Mouse (Mus musculus): ENCODE data around the gene Rnf13. TPM values are rescaled to one million over a fixed set of nuclear protein-coding genes. Genes with fewer than 3 reads are reported as not detected.

Gene Rnf13
- 89.7 TPM for polyA plus RNA-seq (2014; fragmentation: Illumina TruSeq; extraction: RNeasy Lipid Tissue Mini Kit (QIAGEN cat#74804); ENCODE audit: low read depth, low replicate concordance)

DNA sequence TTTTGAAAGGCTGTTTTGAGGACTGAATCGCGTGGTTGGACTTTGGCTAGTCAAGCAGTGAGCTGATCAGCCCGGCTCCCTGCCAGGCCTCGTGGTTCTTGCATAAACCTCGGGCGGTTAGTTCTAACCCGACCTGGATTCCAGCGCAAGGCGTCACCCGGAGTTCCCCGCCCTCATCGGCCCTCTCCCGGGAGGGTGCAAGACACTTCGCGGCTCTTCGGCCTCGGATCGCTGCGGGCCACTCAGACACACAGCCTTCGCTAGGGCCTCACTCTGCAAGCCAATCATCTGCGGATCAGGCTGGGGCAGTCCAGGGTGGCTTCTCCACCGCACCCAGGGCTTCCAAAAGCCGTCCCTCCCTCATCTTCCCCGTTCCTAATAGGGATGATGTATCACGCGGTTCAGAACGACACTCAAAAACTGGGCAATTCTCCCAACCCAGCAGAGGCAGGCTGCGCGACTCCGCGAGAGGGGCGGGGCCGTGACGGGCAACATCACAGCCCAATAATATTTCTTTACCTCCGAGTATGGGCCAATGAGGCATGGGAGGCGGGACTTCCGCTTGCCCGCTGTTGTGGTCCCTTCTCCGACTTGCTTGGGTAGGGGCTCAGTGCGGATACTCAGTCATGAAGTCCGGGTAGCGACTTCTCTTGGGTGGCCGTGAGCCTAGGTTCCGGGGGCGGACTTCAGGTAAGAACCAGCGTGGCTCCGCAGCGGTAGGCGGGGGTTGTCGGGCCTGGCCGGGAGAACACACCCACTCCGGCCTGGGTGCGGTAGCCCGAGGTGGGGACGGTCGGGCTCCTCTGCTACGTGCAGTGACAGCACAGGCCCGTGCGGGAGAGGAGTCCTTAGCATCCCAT, at the start of gene Rnf13:
Gene Rnf13 (plus strand): TSS at position 552 of the 860 bp plus-strand sequence.

DNA sequence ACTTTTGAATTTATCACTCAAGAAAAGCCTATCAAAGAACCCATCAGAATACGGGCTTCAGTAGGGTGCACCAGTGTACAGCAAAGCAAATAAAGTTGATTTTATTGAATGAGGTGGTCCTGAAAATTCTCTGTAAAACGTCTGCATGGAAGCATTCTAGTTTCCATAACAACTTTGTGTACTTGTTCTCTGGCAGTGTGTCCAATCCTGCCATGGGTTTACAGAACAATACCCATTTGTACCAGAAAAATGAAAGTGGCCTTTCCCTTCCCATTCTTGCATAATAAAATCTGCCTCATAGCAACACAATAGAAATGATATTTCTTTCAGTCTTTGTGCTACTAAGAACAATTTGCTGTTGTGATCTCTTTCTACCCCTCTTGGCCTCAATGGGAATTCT, 43.1 kb upstream of the Rnf13 start, which contains the start of gene Ankub1:
Gene Ankub1 (minus strand): TSS at position 81 of the 400 bp plus-strand sequence.

DNA sequence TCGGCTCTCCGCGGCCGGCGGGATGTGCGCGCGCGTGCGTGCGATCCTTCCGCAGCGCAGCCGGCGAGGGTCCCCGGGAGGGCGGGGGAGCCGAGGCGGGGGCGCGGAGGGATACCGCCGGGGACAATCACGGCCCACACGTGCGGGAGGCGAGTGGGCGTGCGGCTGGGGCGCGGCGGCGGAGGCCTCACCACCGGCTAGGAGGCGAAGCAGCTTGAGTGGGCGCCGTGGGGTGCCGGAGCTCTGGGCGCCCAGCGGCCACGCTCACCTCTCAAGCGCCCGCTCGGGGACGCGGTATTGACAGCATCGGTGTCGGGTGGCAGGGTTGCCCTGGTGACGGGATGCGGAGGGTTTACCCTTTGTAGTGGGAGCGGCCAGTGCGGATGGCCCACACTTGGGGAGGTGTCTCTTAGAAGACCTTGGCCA, 111.9 kb downstream of the Rnf13 start, which contains the start of gene Pfn2:
Gene Pfn2 (minus strand): TSS at position 320 of the 426 bp plus-strand sequence.

Other genes with a start within 250 kb of the Rnf13 start
- 37.5 TPM for gene Wwtr1, start 160.2 kb upstream of the Rnf13 start, polyA plus RNA-seq (2014; fragmentation: Illumina TruSeq; extraction: RNeasy Lipid Tissue Mini Kit (QIAGEN cat#74804); ENCODE audit: low read depth, low replicate concordance)
- 21.6 TPM for gene Commd2, start 84.3 kb upstream of the Rnf13 start, polyA plus RNA-seq (2014; fragmentation: Illumina TruSeq; extraction: RNeasy Lipid Tissue Mini Kit (QIAGEN cat#74804); ENCODE audit: low read depth, low replicate concordance)
- gene Ankub1, start 43.3 kb upstream of the Rnf13 start, polyA plus RNA-seq (2014; fragmentation: Illumina TruSeq; extraction: RNeasy Lipid Tissue Mini Kit (QIAGEN cat#74804); ENCODE audit: low read depth, low replicate concordance), result not detected
- 48.2 TPM for gene Pfn2, start 112.0 kb downstream of the Rnf13 start, polyA plus RNA-seq (2014; fragmentation: Illumina TruSeq; extraction: RNeasy Lipid Tissue Mini Kit (QIAGEN cat#74804); ENCODE audit: low read depth, low replicate concordance)

All from heart, adult 10 weeks (tissue).